Mouse (Mus musculus) intestine, embryonic 14.5 days (tissue): ENCODE results near the gene Rrn3. TPM values are rescaled to one million over a fixed set of nuclear protein-coding genes. Genes with fewer than 3 reads are reported as not detected.

Source experiments
- ATAC-seq: fragments of 200-750 bp; cut with Nextera tagmentation; replicated peaks from 2 replicates; pipeline ENCODE4 v1.8.0; 2017; ENCODE audit warnings: low read depth, moderate number of reproducible peaks, moderate TSS enrichment, moderate library complexity; ENCODE audit not compliant: low FRiP score, low TSS enrichment
- DNase-seq: peaks from one replicate; pipeline ENCODE4 v3.0.0-alpha.2; 2018; ENCODE audit warnings: low spot score
- H3K27ac ChIP-seq: fragments of 300-500 bp; sonication (generic); 2 replicates; pipeline ENCODE4 v1.5.1; 2014; ENCODE audit warnings: low read depth, mild to moderate bottlenecking, control low read depth
- H3K27me3 ChIP-seq: fragments of 300-500 bp; sonication (generic); replicated peaks from 2 replicates; pipeline ENCODE4 v1.6.1; 2014; ENCODE audit warnings: low read length, control low read depth; ENCODE audit not compliant: control insufficient read depth, insufficient read depth
- H3K36me3 ChIP-seq: fragments of 300-500 bp; sonication (generic); 2 replicates; pipeline ENCODE4 v1.6.1; 2014; ENCODE audit warnings: low read length, control low read depth; ENCODE audit not compliant: control insufficient read depth, insufficient read depth
- H3K4me1 ChIP-seq: fragments of 300-500 bp; sonication (generic); replicated peaks from 2 replicates; pipeline ENCODE4 v1.6.1; 2014; ENCODE audit warnings: low read length, control low read depth, mixed read lengths; ENCODE audit not compliant: control insufficient read depth, insufficient read depth
- H3K4me2 ChIP-seq: fragments of 300-500 bp; sonication (generic); 2 replicates; pipeline ENCODE4 v1.6.1; 2014; ENCODE audit warnings: low read length
- H3K4me3 ChIP-seq: fragments of 300-500 bp; sonication (generic); 2 replicates; pipeline ENCODE4 v1.5.1; 2014; ENCODE audit warnings: low read depth, low read length, control low read depth, mixed read lengths
- H3K9ac ChIP-seq: fragments of 300-500 bp; sonication (generic); 2 replicates; pipeline ENCODE4 v1.6.1; 2014; ENCODE audit warnings: mild to moderate bottlenecking, low read length
- H3K9me3 ChIP-seq: fragments of 300-500 bp; sonication (generic); 2 replicates; pipeline ENCODE4 v1.6.1; 2016; ENCODE audit warnings: low read length, control low read depth; ENCODE audit not compliant: control insufficient read depth
- WGBS: fragments of 180-500 bp; shearing (Covaris S2); extraction: QIAGEN DNeasy Blood & Tissue Kit; methylation state at CpG from one replicate; pipeline ENCODE4 v1.1.7; 2014; 5-methylcytosine and 5-hydroxymethylcytosine counted together
- microRNA-seq: library from miRNA; unstranded; fragments of <30 nt; microRNA quantifications from one replicate; pipeline ENCODE4, GENCODE M21; 2016
- polyA plus RNA-seq: library from polyadenylated mRNA; unstranded; fragments of >200 nt; fragmentation: Nextera tagmentation; extraction: Ambion mirVana; gene quantifications from 2 replicates; pipeline ENCODE4 v1.2.1, GENCODE M21; 2014

The Rrn3 gene
- polyA plus RNA-seq, 1 experiment from 2014 or later = 54.4 TPM

- Histone ChIP-seq H3K27ac (no peak overlapping the region), H3K9me3 (no peaks in the 10 kb centered on the region), H3K27me3 (no peaks in the 10 kb centered on the region), H3K36me3 (peaks cover 85% of the 10 kb centered on the region), H3K4me1 (no peaks in the 10 kb centered on the region), H3K4me3 (no peak overlapping the region), H3K9ac (no peak overlapping the region), H3K4me2 (no peak overlapping the region)
- WGBS = 95% methylated on average over 1 of the region's 1 CpGs
- DNase-seq (no peak), ATAC-seq (no peak)
These were observed 66.2 kb downstream of the Rrn3 start for GRCm38 (mm10) chr16:13846675-13847074.

- no peak for ATAC-seq
- Histone ChIP-seq H3K4me1 (no peaks in the 10 kb centered on the region), H3K36me3 (peaks cover 83% of the 10 kb centered on the region), H3K9ac (no peak overlapping the region), H3K4me3 (no peak overlapping the region), H3K9me3 (no peaks in the 10 kb centered on the region), H3K4me2 (no peak overlapping the region), H3K27ac (no peak overlapping the region), H3K27me3 (no peaks in the 10 kb centered on the region)
- no peak for DNase-seq
- WGBS = 65% methylated on average over 2 of the region's 2 CpGs
These were observed 67.8 kb downstream of the Rrn3 start for GRCm38 (mm10) chr16:13848310-13848709.

GRCm38 (mm10) chr16:13851446-13851845, 70.9 kb downstream of the Rrn3 start:
- H3K4me1 ChIP-seq = no peaks in the 10 kb centered on the region
- H3K27ac ChIP-seq = no peak overlapping the region
- no peak for ATAC-seq
- no peak overlapping the region for H3K4me3 ChIP-seq
- no peak overlapping the region for H3K9ac ChIP-seq
- peaks cover 75% of the 10 kb centered on the region for H3K36me3 ChIP-seq
- DNase-seq = no peak
- H3K27me3 ChIP-seq = no peaks in the 10 kb centered on the region
- H3K4me2 ChIP-seq = no peak overlapping the region
- 96% methylated on average over 4 of the region's 4 CpGs for WGBS
- no peaks in the 10 kb centered on the region for H3K9me3 ChIP-seq

- Histone ChIP-seq H3K36me3 (peaks cover 68% of the 10 kb centered on the region), H3K9ac (no peak overlapping the region), H3K27me3 (no peaks in the 10 kb centered on the region), H3K27ac (no peak overlapping the region), H3K4me2 (no peak overlapping the region), H3K4me3 (no peak overlapping the region), H3K9me3 (no peaks in the 10 kb centered on the region), H3K4me1 (no peaks in the 10 kb centered on the region)
- WGBS = 96% methylated on average over 4 of the region's 4 CpGs
- ATAC-seq (no peak), DNase-seq (no peak)
These were observed 73.4 kb downstream of the Rrn3 start for GRCm38 (mm10) chr16:13853886-13854285.

Small RNAs within 50 kb of the gene (microRNA-seq; reads per million reads assigned to microRNA genes)
- gene Gm27734 = not detected

Other genes with a start within 250 kb of the Rrn3 start
- 40.6 and 41.4 TPM in 2 replicates for gene Parn, start 112.5 kb upstream of the Rrn3 start, polyA plus RNA-seq
- 43.3 and 50.1 TPM in 2 replicates for gene Bfar, start 108.8 kb upstream of the Rrn3 start, polyA plus RNA-seq
- gene 3110001I22Rik, start 108.8 kb upstream of the Rrn3 start, polyA plus RNA-seq = 5.5 and 6.0 TPM in 2 replicates
- 0.31 and 0.46 TPM in 2 replicates for gene Pla2g10, start 49.7 kb upstream of the Rrn3 start, polyA plus RNA-seq
- gene Ntan1, start 38.1 kb downstream of the Rrn3 start, polyA plus RNA-seq = 158 and 173 TPM in 2 replicates
- 92.9 and 99.7 TPM in 2 replicates for gene Pdxdc1, start 122.4 kb downstream of the Rrn3 start, polyA plus RNA-seq
- 8.1 and 8.3 TPM in 2 replicates for gene Mpv17l, start 122.5 kb downstream of the Rrn3 start, polyA plus RNA-seq
- gene 2900011O08Rik, start 205.9 kb downstream of the Rrn3 start, polyA plus RNA-seq = 2.9 and 3.2 TPM in 2 replicates
- gene Ifitm7, start 206.2 kb downstream of the Rrn3 start, polyA plus RNA-seq = 0.09 TPM in 1 of 2 replicates, not detected in the other